Mouse (Mus musculus) brain, embryonic 14.5 days (tissue): Measurements from ENCODE around the gene Bach2.

Experiments used
- CTCF ChIP-seq: fragments of 200-500 bp; IDR thresholded peaks from 2 replicates; pipeline ENCODE4 v1.5.1; 2012; ENCODE audit warnings: inconsistent platforms, mild to moderate bottlenecking, moderate library complexity, borderline replicate concordance; ENCODE audit not compliant: insufficient read depth, insufficient read length; ENCODE audit errors: extremely low read depth
- POLR2A ChIP-seq: fragments of 200-500 bp; IDR thresholded peaks from 2 replicates; pipeline ENCODE4 v1.6.1; 2012; ENCODE audit warnings: mild to moderate bottlenecking, inconsistent platforms, borderline replicate concordance; ENCODE audit not compliant: poor library complexity, insufficient read depth, insufficient read length, severe bottlenecking; ENCODE audit errors: extremely low read depth

DNA sequence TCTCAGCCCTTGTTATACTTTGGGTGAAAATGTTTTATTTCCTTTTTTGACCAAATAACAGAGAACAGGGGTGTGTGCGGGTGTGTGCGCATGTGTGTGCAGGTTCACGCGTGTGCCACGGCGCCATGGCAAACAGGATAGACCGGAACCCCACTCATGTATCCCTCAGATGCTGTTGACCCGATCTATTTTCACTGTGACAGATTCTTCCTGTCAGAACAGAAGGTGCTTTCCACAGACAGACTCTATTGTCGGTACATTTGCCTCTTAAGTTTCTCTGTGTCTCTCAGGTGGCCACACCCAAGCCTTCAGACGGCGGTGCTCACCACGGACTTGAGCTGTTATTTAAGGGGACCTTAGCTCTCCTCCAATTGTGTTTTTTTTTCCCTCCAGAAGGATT lies 97.1 kb downstream of the Bach2 start:
- TF ChIP-seq CTCF = no peak
- no peak for TF ChIP-seq POLR2A
